Mouse (Mus musculus) CD4-positive, CD25-positive, alpha-beta regulatory T cell, adult 4 months (primary cell): ENCODE measurements at regions not wholly inside any gene's neighbourhood (a gene's known extent, or its start where the extent isn't known, plus 50 kb on each side); places are given as distances from the start of the nearest gene placed in this dataset.

Experiments used
- ATAC-seq: one replicate; pipeline ENCODE4 v1.8.0; 2017

DNA sequence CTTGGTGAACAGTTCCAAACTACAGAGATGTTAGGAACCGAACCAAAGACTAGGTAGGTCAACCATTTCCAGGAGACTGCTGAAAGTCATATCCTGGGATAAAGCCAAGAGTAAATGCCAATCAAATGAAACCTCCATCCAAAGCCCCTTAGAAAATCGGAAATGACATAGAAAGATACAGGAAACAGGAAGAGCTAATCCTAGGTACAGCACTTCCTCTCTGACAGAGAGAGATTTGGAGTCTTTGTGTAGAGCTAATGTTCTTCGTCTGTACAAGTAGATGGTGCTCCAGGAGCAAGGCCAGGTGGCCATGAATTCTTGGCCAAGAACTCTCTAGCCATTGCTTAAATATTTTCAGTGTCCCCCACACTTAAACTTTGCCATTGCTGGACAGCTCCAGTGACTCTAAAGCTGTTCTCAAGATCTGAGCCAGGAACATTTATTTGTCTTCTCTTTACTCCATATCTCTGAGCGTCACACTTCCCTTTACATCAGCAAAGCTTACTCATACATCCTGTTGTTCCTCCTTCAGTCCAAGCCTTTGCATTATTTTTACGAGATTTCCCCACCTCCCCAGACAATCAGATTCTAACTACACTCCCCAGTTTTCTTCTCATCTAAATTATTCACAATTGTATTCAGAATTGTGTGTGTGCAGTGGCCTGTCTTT is 199.1 kb upstream of the Zbtb20 start:
- no peak for ATAC-seq

DNA sequence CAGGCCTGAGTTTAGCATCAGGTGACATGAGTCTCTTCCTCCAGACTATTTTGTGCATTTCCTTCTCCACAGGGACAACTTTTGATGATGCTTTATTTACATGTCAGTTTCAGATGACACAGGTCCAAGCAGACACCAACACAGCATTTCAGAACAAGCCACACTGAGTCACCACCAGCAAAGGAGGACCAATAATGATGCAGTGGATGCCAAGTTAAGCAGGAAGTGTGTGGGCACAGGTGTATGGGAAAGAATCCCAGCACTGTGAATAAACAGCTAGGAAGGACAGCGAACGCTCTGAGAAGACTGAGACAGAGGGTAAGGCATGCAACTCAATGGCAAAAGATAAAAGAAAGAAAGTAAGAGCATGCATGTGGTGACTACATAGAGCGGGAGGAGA is 200.7 kb upstream of the Zbtb20 start:
- no peak for ATAC-seq

DNA sequence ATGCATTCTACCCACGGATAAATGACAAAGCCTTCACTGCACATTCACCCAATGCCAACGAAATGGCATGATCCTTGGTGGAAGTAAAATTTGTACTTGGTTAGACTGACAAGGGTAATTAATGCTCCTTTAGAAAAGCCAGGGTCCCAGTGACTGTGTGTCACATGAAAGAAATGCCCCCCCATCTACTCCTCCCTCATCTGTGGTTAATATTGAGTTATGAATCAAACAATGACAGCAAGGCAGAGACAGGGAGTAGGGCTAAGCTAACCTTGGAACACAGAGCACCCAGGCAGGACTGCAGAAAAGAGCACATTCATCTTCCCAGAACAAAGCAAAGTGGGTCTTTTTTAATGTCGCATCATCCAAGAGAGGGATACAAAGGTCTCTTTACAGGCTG is 209.1 kb upstream of the Zbtb20 start:
- ATAC-seq: no peak

DNA sequence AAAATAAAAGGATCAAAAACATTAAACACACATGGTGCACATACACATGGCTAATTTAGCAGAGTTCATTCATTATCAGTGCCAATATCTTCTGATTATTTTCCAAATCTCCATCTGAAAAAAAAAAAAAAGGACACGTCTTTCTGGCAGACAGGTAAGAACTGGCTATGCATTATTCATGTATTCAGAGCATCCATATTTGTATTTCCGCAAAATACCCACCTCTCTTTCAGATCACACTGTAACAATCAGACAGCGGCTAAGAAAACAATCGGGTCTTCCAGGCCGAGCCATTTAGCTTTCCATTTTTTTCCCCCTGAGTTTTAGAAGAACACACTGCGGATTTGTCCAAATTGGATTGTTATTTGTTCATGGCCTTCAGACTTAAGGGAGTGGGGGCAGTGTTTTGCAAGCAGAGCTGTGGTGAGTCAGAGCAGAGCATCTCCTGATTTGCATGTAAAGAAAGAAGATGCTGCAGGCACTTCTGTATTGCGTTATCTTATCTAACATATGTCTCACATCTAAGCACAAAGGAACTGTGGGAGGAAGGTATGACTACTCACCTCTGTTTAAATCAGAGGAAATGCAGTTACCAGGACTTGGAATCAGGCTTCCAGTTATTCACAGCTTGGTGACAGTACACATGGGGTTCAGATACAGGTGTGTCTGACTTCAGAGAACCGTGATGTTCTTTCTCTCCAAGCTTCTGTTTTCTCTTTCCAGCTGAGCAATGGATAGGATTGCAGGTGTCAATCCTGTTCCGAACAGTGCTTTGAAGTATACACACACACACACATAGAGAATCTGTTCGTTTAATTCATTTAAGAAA is 223.6 kb upstream of the Zbtb20 start:
- ATAC-seq: no peak

DNA sequence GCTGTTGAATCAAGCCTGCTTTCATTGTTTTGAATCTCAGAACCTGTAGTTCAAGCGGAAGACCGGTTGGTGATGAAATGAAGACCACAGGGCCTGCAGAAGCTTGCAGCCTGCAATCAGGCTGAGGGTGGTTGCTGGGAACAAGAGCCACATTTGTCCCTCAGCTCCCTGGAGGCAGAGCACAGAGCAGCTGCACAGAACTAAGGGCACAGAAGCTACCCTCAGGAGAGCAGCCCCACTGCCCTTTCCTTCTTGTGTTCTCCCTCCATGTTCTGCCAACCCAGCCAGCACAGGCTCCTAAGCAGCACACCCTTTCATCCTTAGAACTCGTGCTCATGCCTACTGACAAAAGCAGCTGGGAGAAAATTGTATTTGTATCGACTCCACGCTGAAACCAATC is 225.9 kb upstream of the Zbtb20 start:
- no peak for ATAC-seq

DNA sequence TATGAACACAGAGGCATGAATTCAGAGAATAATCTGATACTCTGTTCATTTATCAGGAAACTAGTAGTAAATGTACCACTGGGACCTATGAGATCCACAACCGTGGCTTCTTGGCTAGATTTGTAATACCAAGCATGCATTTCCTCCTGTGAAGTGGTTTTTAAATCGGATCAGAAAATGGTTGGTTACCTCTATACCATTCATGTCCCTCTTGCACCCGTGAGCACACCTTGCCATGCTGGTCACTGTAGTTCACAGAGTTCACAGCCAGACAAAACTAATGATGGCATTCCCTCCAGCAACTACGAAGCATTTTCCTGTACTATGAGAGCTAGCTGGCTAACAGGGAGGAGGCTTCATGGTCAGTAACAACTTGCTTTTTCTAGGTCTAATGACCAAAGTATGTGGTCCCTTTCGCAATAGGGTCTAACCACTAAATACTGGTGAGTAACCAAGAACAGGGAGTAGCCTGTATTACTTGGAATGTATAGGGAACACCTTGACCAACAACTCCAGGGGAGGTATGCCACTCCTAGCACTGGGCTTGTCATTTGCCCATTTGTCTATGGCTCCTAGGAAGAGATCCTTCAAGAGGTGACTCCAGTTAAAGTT is 227.0 kb upstream of the Zbtb20 start:
- ATAC-seq: no peak

DNA sequence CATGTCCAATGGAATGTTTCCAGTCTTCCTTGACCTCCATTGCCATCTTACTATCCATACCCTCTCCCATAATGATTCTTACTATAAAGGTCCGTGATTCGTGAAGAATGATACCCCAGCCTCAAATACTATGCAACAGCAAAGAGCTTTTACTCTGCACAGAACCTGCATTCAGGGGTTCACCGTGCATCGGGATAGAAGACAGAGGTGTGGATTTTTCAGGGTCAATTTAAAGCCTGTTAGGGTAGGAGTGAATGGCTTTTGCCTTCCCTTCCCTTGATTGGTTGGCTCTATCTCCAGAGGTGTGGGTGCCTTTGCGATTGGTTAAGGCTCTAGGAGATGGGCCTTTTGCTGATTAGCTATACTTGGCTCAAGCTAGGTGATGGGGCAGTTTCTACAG is 227.9 kb upstream of the Zbtb20 start:
- ATAC-seq: no peak

DNA sequence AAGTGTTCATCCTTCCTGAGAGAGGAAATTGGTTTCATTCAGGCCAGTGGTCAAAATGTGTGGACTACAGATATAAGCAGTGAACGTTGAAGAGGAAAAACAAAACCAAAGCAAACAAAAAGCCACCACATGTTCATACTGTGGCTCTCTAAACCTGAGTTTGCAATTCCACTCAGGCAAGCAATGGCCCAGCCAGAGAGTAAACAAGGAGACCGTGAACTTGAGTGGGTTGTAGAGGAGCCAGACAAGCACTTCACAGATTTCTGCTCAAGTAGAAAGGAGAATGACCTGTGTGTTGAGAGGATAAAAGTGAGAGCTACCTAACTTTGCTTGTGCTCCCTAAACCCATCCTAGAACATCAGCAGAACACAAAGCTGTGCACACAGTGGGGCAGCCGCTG is 239.9 kb upstream of the Zbtb20 start:
- ATAC-seq: no peak

DNA sequence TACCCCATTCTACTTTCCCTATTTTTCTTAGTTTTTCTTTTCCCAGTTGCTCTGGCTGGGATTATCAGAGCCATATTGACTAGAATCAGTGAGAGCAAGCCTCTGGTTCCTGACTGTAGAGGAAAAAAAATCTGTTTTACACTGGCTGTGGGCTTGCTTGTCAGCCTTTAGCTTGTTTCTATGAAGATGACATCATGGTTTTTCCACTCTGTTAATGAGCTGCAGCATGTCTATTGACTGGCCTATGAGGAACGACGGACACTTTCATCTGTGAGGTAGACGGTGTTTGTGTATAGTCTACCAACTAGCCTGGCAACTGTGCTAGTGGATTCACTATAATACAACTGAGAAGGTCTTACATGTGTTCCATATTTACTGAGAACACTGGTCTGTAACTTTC is 248.0 kb upstream of the Zbtb20 start:
- no peak for ATAC-seq

DNA sequence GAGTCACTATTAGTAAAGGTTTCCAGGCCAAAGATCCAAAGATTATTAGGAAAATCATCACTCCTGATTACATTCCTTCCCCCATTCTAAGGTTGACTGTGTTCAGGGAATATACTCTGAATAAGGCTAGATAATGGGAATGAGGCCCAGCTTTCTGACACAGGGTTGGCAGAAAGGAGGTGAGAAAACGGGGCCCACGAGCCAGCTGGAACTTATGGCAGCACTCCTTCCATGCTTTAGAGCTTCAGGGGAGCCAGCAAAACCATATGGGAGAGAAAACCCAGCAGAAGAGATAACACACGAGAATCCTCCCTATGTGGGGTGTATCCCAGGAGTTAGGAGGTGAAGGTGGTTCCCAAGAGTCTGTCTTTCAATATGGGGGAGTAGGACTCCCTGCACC is 259.8 kb upstream of the Zbtb20 start:
- no peak for ATAC-seq

DNA sequence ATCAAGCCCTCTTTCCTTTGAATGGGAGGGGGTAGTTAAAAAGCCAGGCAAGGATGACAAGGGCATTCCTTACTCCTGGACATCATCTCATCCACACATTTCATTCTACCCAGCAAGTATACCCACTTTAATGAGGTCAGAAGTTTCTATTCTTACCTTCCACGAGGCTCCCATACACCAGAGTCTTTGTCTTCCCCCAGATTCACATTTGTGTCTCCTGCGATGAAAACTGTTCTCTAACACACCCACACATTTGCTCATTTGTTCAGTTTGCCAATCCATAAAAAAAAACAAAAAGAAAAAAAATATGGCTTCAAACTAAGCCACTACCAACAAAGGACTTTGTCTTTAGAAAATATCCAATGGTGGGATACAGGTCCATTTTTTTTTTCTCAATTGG is 263.7 kb upstream of the Zbtb20 start:
- ATAC-seq: no peak

DNA sequence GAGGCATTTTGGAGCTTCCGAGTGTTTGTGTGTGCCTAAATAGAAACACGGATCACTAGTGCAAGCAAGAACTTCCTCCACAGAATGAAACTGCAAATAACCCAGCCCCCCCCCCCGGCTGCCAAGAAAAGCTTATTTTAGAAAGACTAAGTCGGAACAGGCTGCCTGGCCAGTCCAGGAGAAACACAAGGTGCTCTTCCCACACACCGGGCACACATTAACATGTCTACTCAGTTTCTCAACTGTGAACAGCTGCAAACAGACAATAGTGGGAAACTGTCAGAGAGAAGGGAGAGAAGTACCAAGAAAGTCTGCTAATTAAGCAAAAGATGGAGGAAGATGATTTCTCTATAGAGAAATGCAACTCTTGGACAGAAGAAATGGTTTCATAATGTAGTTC is 267.3 kb upstream of the Zbtb20 start:
- no peak for ATAC-seq

DNA sequence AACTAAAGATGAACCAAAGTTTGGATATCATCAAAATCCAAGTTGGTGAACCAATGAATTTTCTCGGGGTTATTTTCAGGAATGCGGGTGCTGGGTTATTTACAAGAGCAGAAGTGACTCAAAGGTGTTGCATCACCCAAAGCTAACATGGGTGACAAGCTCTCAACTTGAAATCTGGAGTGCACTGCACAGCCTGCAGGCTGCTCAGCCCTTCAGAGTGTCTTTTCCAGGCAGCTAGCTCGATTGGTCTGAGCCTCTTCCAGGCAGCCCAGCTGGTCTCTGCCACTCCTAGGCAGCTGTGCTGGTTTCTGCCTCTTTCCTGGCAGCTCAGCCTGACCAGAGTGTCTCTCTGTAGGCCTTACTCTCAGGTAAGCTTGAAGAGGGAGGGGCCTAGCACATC is 251.9 kb upstream of the Gap43 start:
- ATAC-seq: no peak

DNA sequence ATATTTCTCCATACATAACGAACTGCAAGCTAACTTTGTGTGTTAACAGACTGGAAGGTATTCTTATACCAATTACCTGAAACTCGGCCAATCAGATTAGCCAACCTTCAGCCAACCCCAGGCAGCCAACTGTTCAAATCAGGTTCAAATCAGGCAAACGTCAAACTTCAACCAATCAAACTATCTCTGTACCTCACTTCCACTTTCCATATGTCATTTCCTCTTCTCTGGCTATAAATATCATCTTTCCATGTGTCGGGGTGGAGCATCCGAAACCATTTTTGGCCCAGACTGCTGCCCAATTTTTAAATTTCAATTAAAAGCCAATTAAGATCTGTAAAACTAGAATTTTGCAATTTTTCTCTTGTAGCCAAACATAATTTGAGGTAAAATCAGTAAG is 251.1 kb upstream of the Gap43 start:
- no peak for ATAC-seq

DNA sequence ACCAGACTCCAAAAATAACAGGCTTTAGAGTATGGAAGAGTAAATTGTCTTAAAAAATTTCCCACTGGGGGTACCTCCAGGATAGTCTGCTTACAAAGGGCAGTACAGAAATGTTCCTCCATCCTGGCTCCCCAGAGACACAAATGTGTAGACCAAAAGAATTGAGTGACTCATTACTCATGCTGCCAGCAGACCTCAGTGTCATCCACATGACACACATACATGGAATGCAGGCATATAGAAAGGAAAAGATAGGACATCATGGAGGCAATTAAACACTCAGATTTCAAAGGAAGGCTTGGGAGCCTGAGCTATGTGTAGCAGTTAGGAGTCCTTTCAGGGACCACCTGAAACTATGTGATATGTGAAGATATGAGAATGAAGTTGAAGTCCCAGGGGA is 245.7 kb upstream of the Gap43 start:
- no peak for ATAC-seq

DNA sequence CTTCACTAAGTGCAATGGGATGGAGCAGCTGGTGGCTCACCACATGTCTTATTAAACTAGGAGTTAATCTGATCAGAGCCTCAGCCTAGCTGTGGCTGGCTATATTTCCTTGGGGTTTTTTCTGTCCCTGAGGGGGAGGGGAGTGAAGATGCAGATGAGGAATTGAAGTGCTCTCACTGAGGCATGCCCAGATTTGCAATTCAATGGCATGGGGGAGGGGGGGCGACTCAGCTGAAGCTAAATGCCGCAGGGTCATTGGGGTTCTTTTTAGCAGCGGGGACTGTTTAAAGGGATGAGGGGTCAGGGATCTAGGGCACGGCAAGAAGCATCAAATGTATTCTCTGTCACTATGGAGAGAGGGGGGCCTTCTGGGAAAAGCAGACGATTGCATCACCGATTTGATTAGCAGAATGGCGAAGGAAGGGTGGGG is 235.1 kb upstream of the Gap43 start:
- ATAC-seq: no peak

DNA sequence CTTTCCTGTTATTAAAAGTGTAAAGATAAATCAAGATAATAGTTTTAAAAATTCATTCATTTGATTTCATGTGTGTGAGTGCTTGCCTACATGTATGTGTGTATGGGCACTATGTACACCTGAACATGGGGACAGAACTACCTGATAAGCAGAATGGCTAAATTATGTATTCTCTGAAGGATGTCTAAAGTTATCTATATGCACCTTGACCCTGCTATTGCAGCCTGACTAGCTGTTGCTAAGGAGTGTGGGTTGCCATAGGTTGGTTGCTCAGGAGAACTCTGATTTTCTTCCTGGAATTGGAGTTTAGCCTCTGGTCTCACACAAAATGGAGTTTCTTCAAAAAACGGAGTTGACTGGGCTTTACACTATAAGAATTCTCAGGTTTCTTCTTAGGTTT is 234.5 kb upstream of the Gap43 start:
- ATAC-seq: no peak

DNA sequence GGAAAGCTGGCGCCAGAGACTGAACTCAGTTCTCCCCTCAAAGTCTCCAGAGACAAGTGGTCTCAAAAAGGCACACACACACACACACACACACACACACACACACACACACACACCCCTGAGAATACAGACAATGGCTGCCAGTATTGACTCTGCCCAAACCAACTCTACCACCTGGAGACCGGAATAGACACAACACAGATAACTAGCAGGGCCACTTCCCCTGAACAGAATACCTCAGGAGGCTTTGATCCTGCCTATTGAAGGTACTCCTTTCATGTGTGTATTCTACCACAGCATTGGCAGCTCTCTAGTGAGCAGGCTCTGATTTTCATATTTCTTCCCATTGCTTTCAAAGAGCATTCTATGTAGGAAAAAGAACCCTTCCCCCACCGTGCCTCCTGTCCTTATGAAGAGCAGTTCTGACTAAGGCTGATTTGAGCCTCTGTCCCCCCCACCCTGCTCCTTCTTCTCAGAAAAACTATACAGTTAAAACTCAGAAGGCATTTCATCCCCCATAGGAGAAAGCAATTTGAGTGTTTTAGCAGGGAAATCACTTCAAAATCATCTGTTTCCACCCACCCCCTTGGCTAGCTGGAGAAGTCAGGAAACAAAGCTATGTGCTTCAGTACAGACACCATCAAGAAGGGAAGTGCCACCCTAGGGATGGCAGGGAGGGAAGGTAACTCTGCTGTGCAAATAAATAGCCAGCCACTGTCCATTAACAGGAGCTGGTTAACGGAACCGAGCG is 230.0 kb upstream of the Gap43 start:
- ATAC-seq: no peak

DNA sequence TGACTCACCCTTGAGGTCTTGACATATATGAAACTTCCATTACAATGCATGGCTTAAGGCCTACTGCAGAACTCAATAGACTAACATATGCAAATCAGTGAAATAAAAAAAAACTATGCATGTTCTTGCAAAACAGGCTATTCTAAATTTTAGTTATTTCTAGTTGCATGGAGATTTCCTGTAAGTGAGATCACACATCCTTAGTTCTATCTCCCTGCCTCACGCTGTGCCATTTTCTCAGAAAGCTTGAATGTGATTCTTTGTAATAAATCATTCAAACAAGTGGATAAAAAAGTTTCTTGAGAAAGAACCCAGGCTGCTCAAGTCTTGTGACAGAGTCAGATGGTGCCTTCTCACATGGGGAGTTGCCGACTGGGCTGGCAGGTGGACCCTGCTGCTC is 228.9 kb upstream of the Gap43 start:
- ATAC-seq: no peak

DNA sequence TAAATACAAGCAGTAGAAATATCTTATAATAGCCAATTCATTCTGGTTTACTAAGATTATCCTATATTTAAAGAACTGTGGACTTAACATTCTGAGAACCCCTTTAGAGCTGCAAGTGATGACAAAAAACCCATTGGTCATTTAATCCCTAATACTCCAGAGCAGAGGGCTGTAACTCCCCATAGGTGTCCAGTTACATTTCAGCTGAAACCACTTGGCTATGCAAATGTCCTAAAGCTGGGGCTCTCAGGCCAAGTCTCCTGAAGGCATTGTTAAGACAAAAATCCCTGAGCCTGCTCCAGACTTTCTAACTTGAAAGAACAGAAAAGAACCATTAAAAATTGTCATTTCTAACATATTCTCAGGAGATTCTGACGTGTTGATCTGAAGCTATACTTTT is 209.1 kb upstream of the Gap43 start:
- no peak for ATAC-seq

DNA sequence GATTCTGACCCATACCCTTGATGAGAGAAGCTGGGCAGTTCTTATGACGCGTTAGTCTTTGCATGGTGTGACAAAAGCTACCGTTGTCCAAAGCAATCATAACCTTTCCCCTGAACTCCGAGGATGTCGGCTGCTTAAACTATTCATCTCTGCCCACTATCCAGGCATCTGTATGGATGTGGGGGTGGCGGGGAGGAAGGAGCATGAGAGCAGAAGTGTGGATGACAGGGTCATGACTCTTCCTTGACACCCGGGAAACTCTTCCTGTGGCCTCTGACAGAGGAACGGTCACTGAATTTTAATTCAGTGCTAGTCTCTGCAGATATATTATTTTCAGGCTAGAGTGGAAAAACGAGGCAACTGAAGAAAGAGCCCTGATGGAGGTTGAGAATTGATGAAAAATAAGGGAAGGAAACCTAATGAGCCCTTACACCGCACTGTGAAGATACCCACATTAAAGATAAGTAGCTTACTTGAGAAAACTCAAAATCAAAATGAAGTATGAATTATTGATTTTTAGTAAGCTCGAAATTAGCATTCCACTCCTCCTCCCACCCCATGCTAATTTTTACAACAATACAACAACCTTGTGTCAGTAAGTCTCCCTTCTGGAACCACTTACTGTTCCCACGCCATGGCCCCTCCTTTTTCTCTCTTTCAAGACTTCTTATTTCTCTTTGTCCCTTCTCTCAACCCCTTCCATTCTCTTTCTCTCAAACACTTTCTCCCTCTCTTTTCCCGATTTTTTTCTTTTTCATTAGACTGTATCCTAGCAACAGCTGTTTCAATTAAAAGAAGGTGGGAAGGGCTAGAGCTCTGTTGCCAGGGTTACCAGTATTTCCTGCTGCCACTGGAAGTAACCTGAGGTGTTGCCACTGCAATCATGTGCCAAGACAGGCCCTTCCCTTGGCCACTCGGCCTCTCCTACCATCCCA is 206.0 kb upstream of the Gap43 start:
- no peak for ATAC-seq

DNA sequence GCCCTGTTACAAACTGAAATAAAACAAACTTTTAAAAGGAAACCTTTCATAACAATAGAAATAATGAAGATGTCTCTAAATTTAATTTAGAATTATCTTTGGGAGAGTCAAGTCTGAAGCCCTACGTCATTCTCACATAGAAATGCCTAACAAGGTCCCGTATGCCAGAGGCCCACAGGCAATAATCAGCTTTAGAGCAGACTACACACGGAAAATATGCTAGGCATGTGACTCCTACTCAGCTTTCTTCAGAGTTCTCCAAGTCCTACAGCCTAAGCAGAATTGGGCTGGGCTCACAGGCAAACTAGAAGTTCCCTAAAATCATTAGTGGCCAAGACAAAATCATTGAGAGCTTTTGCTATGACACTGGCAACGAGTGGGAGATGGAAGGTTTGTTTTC is 176.9 kb upstream of the Gap43 start:
- no peak for ATAC-seq
